In the genomic region with DNA sequence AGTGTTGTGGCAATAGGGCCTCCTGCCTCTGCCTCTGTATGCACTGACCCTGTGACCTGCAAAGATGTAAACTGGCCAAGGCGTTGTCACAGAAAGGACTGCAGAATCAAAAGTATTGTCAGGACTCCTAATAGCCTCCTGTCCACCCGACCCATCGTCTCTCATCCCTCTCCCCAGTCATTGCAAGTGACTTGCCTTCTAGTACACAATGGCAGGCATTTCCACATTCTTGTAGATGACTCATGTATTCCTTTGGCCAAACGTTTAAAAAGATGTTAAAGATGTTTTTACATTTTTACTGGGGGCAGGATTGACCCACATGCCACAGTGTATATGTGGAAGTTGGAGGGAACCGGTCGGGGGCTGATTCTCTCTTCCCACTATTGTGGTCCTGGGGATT, we compare ENCODE assay signal across 17 mouse cellular contexts. TPM values are rescaled to one million over a fixed set of nuclear protein-coding genes. Genes with fewer than 3 reads are reported as not detected.
DNase-seq lines count a peak whose midpoint lies in the region; ATAC-seq and TF ChIP-seq lines count a peak whose summit lies in the region.
"Had no signal": no experiment of that assay in that cellular context is flagged by ENCODE, and none has a peak within 500 bp of the region (broad histone marks: within the 10 kb centered on the region; RNA-seq: fewer than 3 reads in every experiment).

No protein-coding gene starts in this region.

- DNase-seq in kidney, adult 8-10 months = no peak
- DNase-seq in stomach, postnatal 0 days (ENCODE audit: low spot score) = no peak
- DNase-seq in spleen, postnatal 36 days (ENCODE audit: low spot score in 2 of 2) = no peak
- DNase-seq in ovary, postnatal 36 days (ENCODE audit: low spot score) = no peak
- DNase-seq: cerebellum, adult 2 months; embryo, embryonic 11 days; kidney, postnatal 10 days; left cerebral cortex, postnatal 4 days; right cerebral cortex, adult 18-20 months had no signal

- 0 out of 2 replicates have a peak overlapping the region, but pooled peaks have one; percentile 4 for H3K4me2 ChIP-seq in kidney, embryonic 15.5 days
- peak overlapping the region; percentile 14; the same call in 1 of the 2 replicates for H3K4me2 ChIP-seq in stomach, embryonic 16.5 days (ENCODE audit: low read depth, low read length)
- H3K4me2 ChIP-seq in stomach, postnatal 0 days (replicated peaks; ENCODE audit: low read depth) = no peak overlapping the region
- no peak overlapping the region for H3K4me2 ChIP-seq in embryonic facial prominence, embryonic 13.5 days
- peak overlapping the region; percentile 71 for H3K4me2 ChIP-seq in myocyte (ENCODE audit: low read depth)
- H3K4me2 ChIP-seq: neural tube, embryonic 13.5 days had no signal

- no peak for ATAC-seq in kidney, embryonic 15.5 days (replicated peaks; ENCODE audit: low FRiP score)
- ATAC-seq in stomach, embryonic 16.5 days (ENCODE audit: insufficient read depth, low FRiP score) = no peak
- no peak for ATAC-seq in stomach, postnatal 0 days (ENCODE audit: low FRiP score, low TSS enrichment)
- no peak for ATAC-seq in embryonic facial prominence, embryonic 13.5 days (ENCODE audit: insufficient number of reproducible peaks, insufficient read depth, low FRiP score, low TSS enrichment, low read depth)
- ATAC-seq: hindbrain, postnatal 0 days had no signal

- no peak overlapping the region for H3K4me3 ChIP-seq in kidney, embryonic 15.5 days (replicated peaks)
- H3K4me3 ChIP-seq in stomach, embryonic 16.5 days (replicated peaks; ENCODE audit: low read length) = no peak overlapping the region
- no peak overlapping the region for H3K4me3 ChIP-seq in stomach, postnatal 0 days (ENCODE audit: low read depth, low read length)
- no peak overlapping the region for H3K4me3 ChIP-seq in embryonic facial prominence, embryonic 13.5 days
- H3K4me3 ChIP-seq in myocyte = no peak overlapping the region
- H3K4me3 ChIP-seq: neural tube, embryonic 13.5 days had no signal

- 74% methylated on average over 6 of the region's 6 CpGs for WGBS in kidney, embryonic 15.5 days
- WGBS in stomach, embryonic 16.5 days = 60% methylated on average over 6 of the region's 6 CpGs
- 49% methylated on average over 6 of the region's 6 CpGs for WGBS in stomach, postnatal 0 days
- WGBS in embryonic facial prominence, embryonic 13.5 days = 82% methylated on average over 6 of the region's 6 CpGs

- no peak for TF ChIP-seq CTCF in stomach, postnatal 0 days (IDR thresholded peaks at IDR 0.05; ENCODE audit: low read depth)

- no peaks in the 10 kb centered on the region for H3K9me3 ChIP-seq in kidney, embryonic 15.5 days (replicated peaks)
- no peaks in the 10 kb centered on the region for H3K9me3 ChIP-seq in stomach, embryonic 16.5 days (replicated peaks; ENCODE audit: control insufficient read depth, low read length)
- H3K9me3 ChIP-seq in stomach, postnatal 0 days (ENCODE audit: control insufficient read depth, low read length) = no peaks in the 10 kb centered on the region
- H3K9me3 ChIP-seq in embryonic facial prominence, embryonic 13.5 days = no peaks in the 10 kb centered on the region
- H3K9me3 ChIP-seq: neural tube, embryonic 13.5 days had no signal

- no peak for TF ChIP-seq POLR2A in myocyte (IDR thresholded peaks at IDR 0.05; ENCODE audit: insufficient read length, low read depth)

- no peak overlapping the region for H3ac ChIP-seq in myocyte (ENCODE audit: control insufficient read depth, insufficient read length)

- no peak for TF ChIP-seq EP300 in stomach, postnatal 0 days (optimal IDR thresholded peaks at IDR 0.05)

- no peak overlapping the region for H3K9ac ChIP-seq in kidney, embryonic 15.5 days
- no peak overlapping the region for H3K9ac ChIP-seq in stomach, embryonic 16.5 days (ENCODE audit: low read length)
- no peak overlapping the region for H3K9ac ChIP-seq in stomach, postnatal 0 days (ENCODE audit: low read length)
- 0 out of 2 replicates have a peak overlapping the region, but pooled peaks have one; percentile 27 for H3K9ac ChIP-seq in embryonic facial prominence, embryonic 13.5 days
- H3K9ac ChIP-seq: neural tube, embryonic 13.5 days had no signal

- H3K79me2 ChIP-seq in myocyte (ENCODE audit: control insufficient read depth, insufficient read depth) = peaks cover 43% of the 10 kb centered on the region

- H3K27ac ChIP-seq in kidney, embryonic 15.5 days = no peak overlapping the region
- no peak overlapping the region for H3K27ac ChIP-seq in stomach, embryonic 16.5 days (ENCODE audit: low read length)
- no peak overlapping the region for H3K27ac ChIP-seq in stomach, postnatal 0 days (replicated peaks)
- H3K27ac ChIP-seq in embryonic facial prominence, embryonic 13.5 days = no peak overlapping the region
- H3K27ac ChIP-seq: hindbrain, postnatal 0 days; macrophage; neural tube, embryonic 13.5 days had no signal

- H3K4me1 ChIP-seq in kidney, embryonic 15.5 days = peaks cover 35% of the 10 kb centered on the region
- peaks cover 22% of the 10 kb centered on the region for H3K4me1 ChIP-seq in stomach, embryonic 16.5 days (ENCODE audit: control insufficient read depth, insufficient read depth, low read length)
- peaks cover 2% of the 10 kb centered on the region; the same call in 1 of the 2 replicates for H3K4me1 ChIP-seq in stomach, postnatal 0 days (replicated peaks; ENCODE audit: control insufficient read depth, insufficient read depth)
- H3K4me1 ChIP-seq in embryonic facial prominence, embryonic 13.5 days = peaks cover 38% of the 10 kb centered on the region

- H3K36me3 ChIP-seq in kidney, embryonic 15.5 days = peaks cover 44% of the 10 kb centered on the region
- 0 out of 2 replicates have a peak, but pooled peaks cover 10% of the 10 kb centered on the region for H3K36me3 ChIP-seq in stomach, embryonic 16.5 days (ENCODE audit: control insufficient read depth, insufficient read depth, low read length)
- H3K36me3 ChIP-seq in stomach, postnatal 0 days (ENCODE audit: control insufficient read depth, insufficient read depth, low read length) = peaks cover 4% of the 10 kb centered on the region; the same call in 1 of the 2 replicates
- peaks cover 39% of the 10 kb centered on the region for H3K36me3 ChIP-seq in embryonic facial prominence, embryonic 13.5 days
- peaks cover 18% of the 10 kb centered on the region for H3K36me3 ChIP-seq in myocyte (ENCODE audit: control insufficient read depth, insufficient read depth)

- H3K27me3 ChIP-seq in kidney, embryonic 15.5 days = no peaks in the 10 kb centered on the region
- no peaks in the 10 kb centered on the region for H3K27me3 ChIP-seq in stomach, embryonic 16.5 days (ENCODE audit: control insufficient read depth, insufficient read depth, low read length)
- no peaks in the 10 kb centered on the region for H3K27me3 ChIP-seq in stomach, postnatal 0 days (ENCODE audit: control insufficient read depth, insufficient read depth, low read length)
- no peaks in the 10 kb centered on the region for H3K27me3 ChIP-seq in embryonic facial prominence, embryonic 13.5 days
- no peaks in the 10 kb centered on the region for H3K27me3 ChIP-seq in myocyte (ENCODE audit: control insufficient read depth, insufficient read depth, insufficient read length)
- H3K27me3 ChIP-seq: neural tube, embryonic 13.5 days had no signal

TF ChIP-seq in myocyte, 11 proteins besides CTCF, POLR2A, EP300 and RAD21 (continues in another document):
- TF ChIP-seq CEBPB (IDR thresholded peaks at IDR 0.05; ENCODE audit: insufficient read depth, poor library complexity, severe bottlenecking) (no peak), USF1 (IDR thresholded peaks at IDR 0.05; ENCODE audit: low read depth) (no peak), SRF (IDR thresholded peaks at IDR 0.05; ENCODE audit: control insufficient read depth, insufficient read length, low read depth) (no peak), POLR2AphosphoS2 (IDR thresholded peaks at IDR 0.05; ENCODE audit: insufficient read length, low read depth) (no peak), TCF3 (IDR thresholded peaks at IDR 0.05; ENCODE audit: insufficient read length, low read depth) (no peak)

RNA-seq across cellular contexts. Expression of a gene that starts 2.0 kb away (rescaled TPM):
- polyA plus RNA-seq in kidney, embryonic 15.5 days (2015; fragmentation: Nextera tagmentation; extraction: Ambion mirVana) = 33.7 and 36.4 TPM in 2 replicates
- polyA plus RNA-seq in stomach, embryonic 16.5 days (2015; fragmentation: Nextera tagmentation; extraction: Ambion mirVana) = 24.3 and 26.4 TPM in 2 replicates
- 5.4 and 5.7 TPM in 2 replicates for polyA plus RNA-seq in stomach, postnatal 0 days (2015; fragmentation: Nextera tagmentation; extraction: Ambion mirVana)
- polyA plus RNA-seq in embryonic facial prominence, embryonic 13.5 days (2015; fragmentation: Nextera tagmentation; extraction: Ambion mirVana) = 31.5 and 38.6 TPM in 2 replicates
- polyA plus RNA-seq in myocyte (2012; fragmentation: generic; extraction: Trizol) = 22.5 TPM

RNA-seq across cellular contexts. Expression of a gene that starts 2.0 kb away (rescaled TPM):
- 122 TPM in 2 replicates for polyA plus RNA-seq in kidney, embryonic 15.5 days (2015; fragmentation: Nextera tagmentation; extraction: Ambion mirVana)
- polyA plus RNA-seq in stomach, embryonic 16.5 days (2015; fragmentation: Nextera tagmentation; extraction: Ambion mirVana) = 86.6 and 93.2 TPM in 2 replicates
- 39.1 and 41.0 TPM in 2 replicates for polyA plus RNA-seq in stomach, postnatal 0 days (2015; fragmentation: Nextera tagmentation; extraction: Ambion mirVana)
- 154 and 157 TPM in 2 replicates for polyA plus RNA-seq in embryonic facial prominence, embryonic 13.5 days (2015; fragmentation: Nextera tagmentation; extraction: Ambion mirVana)
- 32.8 TPM for polyA plus RNA-seq in myocyte (2012; fragmentation: generic; extraction: Trizol)

RNA-seq across cellular contexts. Expression of a gene that starts 9.1 kb away (rescaled TPM):
- 23.1 and 26.5 TPM in 2 replicates for polyA plus RNA-seq in kidney, embryonic 15.5 days (2015; fragmentation: Nextera tagmentation; extraction: Ambion mirVana)
- polyA plus RNA-seq in stomach, embryonic 16.5 days (2015; fragmentation: Nextera tagmentation; extraction: Ambion mirVana) = 13.8 TPM in 2 replicates
- 5.0 and 5.3 TPM in 2 replicates for polyA plus RNA-seq in stomach, postnatal 0 days (2015; fragmentation: Nextera tagmentation; extraction: Ambion mirVana)
- polyA plus RNA-seq in embryonic facial prominence, embryonic 13.5 days (2015; fragmentation: Nextera tagmentation; extraction: Ambion mirVana) = 33.7 and 36.7 TPM in 2 replicates
- polyA plus RNA-seq in myocyte (2012; fragmentation: generic; extraction: Trizol) = 22.3 TPM

RNA-seq across cellular contexts. Expression of a gene that starts 10.5 kb away (rescaled TPM):
- 0.26 and 0.44 TPM in 2 replicates for polyA plus RNA-seq in kidney, embryonic 15.5 days (2015; fragmentation: Nextera tagmentation; extraction: Ambion mirVana)
- polyA plus RNA-seq in stomach, embryonic 16.5 days (2015; fragmentation: Nextera tagmentation; extraction: Ambion mirVana) = 0.21 TPM in 2 replicates
- polyA plus RNA-seq in stomach, postnatal 0 days (2015; fragmentation: Nextera tagmentation; extraction: Ambion mirVana) = 0.10 and 0.18 TPM in 2 replicates
- 0.39 and 1.5 TPM in 2 replicates for polyA plus RNA-seq in embryonic facial prominence, embryonic 13.5 days (2015; fragmentation: Nextera tagmentation; extraction: Ambion mirVana)
- polyA plus RNA-seq in myocyte (2012; fragmentation: generic; extraction: Trizol) = 0.13 TPM
- polyA plus RNA-seq: macrophage had no signal

RNA-seq across cellular contexts. Expression of a gene that starts 10.6 kb away (rescaled TPM):
- not detected in 2 replicates for polyA plus RNA-seq in kidney, embryonic 15.5 days (2015; fragmentation: Nextera tagmentation; extraction: Ambion mirVana)
- not detected in 2 replicates for polyA plus RNA-seq in stomach, embryonic 16.5 days (2015; fragmentation: Nextera tagmentation; extraction: Ambion mirVana)
- polyA plus RNA-seq in stomach, postnatal 0 days (2015; fragmentation: Nextera tagmentation; extraction: Ambion mirVana) = not detected in 2 replicates
- polyA plus RNA-seq in embryonic facial prominence, embryonic 13.5 days (2015; fragmentation: Nextera tagmentation; extraction: Ambion mirVana) = not detected in 2 replicates
- not detected for polyA plus RNA-seq in myocyte (2012; fragmentation: generic; extraction: Trizol)
- polyA plus RNA-seq: cerebellum, adult 2 months; heart, embryonic 16.5 days; hindbrain, postnatal 0 days; macrophage; neural tube, embryonic 13.5 days had no signal

Comparison
In these comparisons a context has a peak if more than half of its experiments do, and no peak if none do; other contexts are left out.
1. H3K4me2 ChIP-seq: peak in kidney, embryonic 15.5 days (single experiment), stomach, embryonic 16.5 days (single experiment) and myocyte (single experiment); none in stomach, postnatal 0 days (single experiment) and embryonic facial prominence, embryonic 13.5 days (single experiment).